Mouse (Mus musculus) E14TG2a.4 (cell line): ENCODE data around the gene Rnf215.
"Not testable (repeated sequence)": the region's sequence is repeated elsewhere in the genome, so short reads cannot be mapped to it uniquely, and the experiment has no call there.

Source experiments
- CTCF ChIP-seq: conservative IDR thresholded peaks from 2 replicates; pipeline ENCODE4 v1.5.1; 2014; ENCODE audit warnings: low read length
- NANOG ChIP-seq: IDR thresholded peaks from 2 replicates; pipeline ENCODE4 v1.6.1; 2014; ENCODE audit warnings: borderline replicate concordance, low read length, mixed read lengths

GRCm38 (mm10) chr11:4128461-4128860 lies 6.5 kb upstream of the Rnf215 start:
- TF ChIP-seq CTCF, NANOG: not testable (repeated sequence)
